Mouse (Mus musculus) G1E (cell line): ENCODE results near the gene Olfr67. TPM values are rescaled to one million over a fixed set of nuclear protein-coding genes. Genes with fewer than 3 reads are reported as not detected.
"Not testable (repeated sequence)": the region's sequence is repeated elsewhere in the genome, so short reads cannot be mapped to it uniquely, and the experiment has no call there.

Source experiments
- ATAC-seq: 2 replicates; pipeline ENCODE4 v1.8.0; 2016; ENCODE audit warnings: mild to moderate bottlenecking; ENCODE audit not compliant: insufficient number of reproducible peaks, poor library complexity, low FRiP score, severe bottlenecking; ENCODE audit errors: extremely low read depth
- DNase-seq: peaks from one replicate; pipeline ENCODE4 v3.0.0; 2012; ENCODE audit warnings: low spot score
- H3K27me3 ChIP-seq: 2 replicates; pipeline ENCODE4 v1.6.1; 2012; ENCODE audit warnings: mild to moderate bottlenecking, low read length, inconsistent platforms; ENCODE audit not compliant: insufficient read depth
- H3K36me3 ChIP-seq: replicated peaks from 2 replicates; pipeline ENCODE3; 2012; ENCODE audit warnings: mild to moderate bottlenecking, inconsistent platforms
- H3K4me1 ChIP-seq: 2 replicates; pipeline ENCODE4 v1.6.1; 2012; ENCODE audit warnings: low read depth, low read length, inconsistent platforms, mixed read lengths; ENCODE audit not compliant: insufficient read depth
- H3K4me3 ChIP-seq: 2 replicates; pipeline ENCODE4 v1.5.1; 2012; ENCODE audit warnings: low read depth, mild to moderate bottlenecking, inconsistent platforms, low read length, moderate library complexity, mixed read lengths
- H3K9me3 ChIP-seq: replicated peaks from 2 replicates; pipeline ENCODE4 v1.6.1; 2012; ENCODE audit warnings: inconsistent platforms
- CTCF ChIP-seq: IDR thresholded peaks from 2 replicates; pipeline ENCODE4 v1.5.1; 2012; ENCODE audit warnings: low read depth, low read length, inconsistent platforms, mixed read lengths
- GATA1 ChIP-seq: IDR thresholded peaks from 2 replicates; pipeline ENCODE4 v1.6.1; 2012; ENCODE audit warnings: borderline replicate concordance, low read length, inconsistent platforms, mixed read lengths
- GATA2 ChIP-seq: IDR thresholded peaks from 2 replicates; pipeline ENCODE4 v1.6.1; 2012; ENCODE audit warnings: low read depth, low read length, inconsistent platforms, borderline replicate concordance
- POLR2AphosphoS5 ChIP-seq: IDR thresholded peaks from 2 replicates; pipeline ENCODE4 v1.6.1; 2012; ENCODE audit warnings: low read depth, low read length, inconsistent platforms; ENCODE audit not compliant: insufficient replicate concordance
- TAL1 ChIP-seq: conservative IDR thresholded peaks from 2 replicates; pipeline ENCODE4 v1.6.1; 2012; ENCODE audit warnings: low read depth, low read length, inconsistent platforms, mixed read lengths
- polyA plus RNA-seq: library from polyadenylated mRNA; stranded (reverse); fragments of >175 nt; gene quantifications from 2 replicates; pipeline ENCODE4 v1.2.3, GENCODE M21; 2012
- total RNA-seq, 2 experiments: library from RNA; stranded (forward) in 1 of 2; stranded (reverse) in 1 of 2; fragments of 200-1000 nt in 1 of 2; fragments of >200 nt in 1 of 2; fragmentation: Nextera tagmentation in 1 of 2; gene quantifications; 2 replicates each; pipeline ENCODE4 v1.2.3; 2014 to 2017

Gene Olfr67
- total and polyA plus RNA-seq, 3 experiments: 0.01 TPM; not detected in 2

GRCm38 (mm10) chr7:103810296-103810695 is 18.7 kb upstream of the Olfr67 start:
- Histone ChIP-seq H3K9me3 (no peaks in the 10 kb centered on the region), H3K36me3 (no peaks in the 10 kb centered on the region), H3K4me1 (peaks cover 41% of the 10 kb centered on the region), H3K4me3 (no peak overlapping the region), H3K27me3 (no peaks in the 10 kb centered on the region)
- no peak for TF ChIP-seq POLR2AphosphoS5
- no peak for TF ChIP-seq CTCF
- no peak for TF ChIP-seq TAL1
- TF ChIP-seq GATA2: no peak
- no peak for TF ChIP-seq GATA1
- no peak for DNase-seq
- no peak for ATAC-seq

GRCm38 (mm10) chr7:103809801-103810155 is 18.2 kb upstream of the Olfr67 start:
- DNase-seq (no peak), ATAC-seq (no peak)
- TF ChIP-seq GATA2 (no peak), TAL1 (no peak), POLR2AphosphoS5 (no peak), GATA1 (no peak), CTCF (no peak)
- no peaks in the 10 kb centered on the region for H3K27me3 ChIP-seq
- no peak overlapping the region; the same call in 1 of the 2 replicates for H3K4me3 ChIP-seq
- H3K4me1 ChIP-seq: peaks cover 38% of the 10 kb centered on the region
- H3K36me3 ChIP-seq: no peaks in the 10 kb centered on the region
- no peaks in the 10 kb centered on the region for H3K9me3 ChIP-seq

- TF ChIP-seq TAL1 (peak; percentile 80), GATA2 (no peak), CTCF (no peak), GATA1 (no peak), POLR2AphosphoS5 (no peak)
- Histone ChIP-seq H3K9me3 (no peaks in the 10 kb centered on the region), H3K36me3 (no peaks in the 10 kb centered on the region), H3K4me3 (no peak overlapping the region; the same call in 1 of the 2 replicates), H3K27me3 (no peaks in the 10 kb centered on the region), H3K4me1 (peaks cover 36% of the 10 kb centered on the region)
- ATAC-seq (peak; percentile 69), DNase-seq (no peak)
These were observed 17.6 kb upstream of the Olfr67 start for GRCm38 (mm10) chr7:103808971-103809800.

GRCm38 (mm10) chr7:103808120-103808519 is 16.5 kb upstream of the Olfr67 start:
- H3K9me3 ChIP-seq, H3K27me3 ChIP-seq, H3K4me3 ChIP-seq, ATAC-seq, H3K36me3 ChIP-seq, DNase-seq: not testable (repeated sequence)
- H3K4me1 ChIP-seq: peaks cover 30% of the 10 kb centered on the region

- no peaks in the 10 kb centered on the region for H3K27me3 ChIP-seq
- H3K36me3 ChIP-seq: no peaks in the 10 kb centered on the region
- TF ChIP-seq TAL1 (no peak), CTCF (peak; percentile 47; the same call in 1 of the 2 replicates), GATA1 (no peak), GATA2 (no peak), POLR2AphosphoS5 (no peak)
- DNase-seq (no peak), ATAC-seq (no peak)
- peaks cover 27% of the 10 kb centered on the region for H3K4me1 ChIP-seq
- no peak overlapping the region for H3K4me3 ChIP-seq
- H3K9me3 ChIP-seq: no peaks in the 10 kb centered on the region
These were observed 15.2 kb upstream of the Olfr67 start for GRCm38 (mm10) chr7:103806856-103807255.

GRCm38 (mm10) chr7:103792669-103793388 is 1.2 kb upstream of the Olfr67 start:
- H3K4me3 ChIP-seq: no peak overlapping the region
- H3K9me3 ChIP-seq: no peaks in the 10 kb centered on the region
- ATAC-seq (peak; percentile 100), DNase-seq (peak; percentile 23)
- no peak for TF ChIP-seq GATA2
- peak; percentile 40; the same call in 1 of the 2 replicates for TF ChIP-seq TAL1
- no peaks in the 10 kb centered on the region for H3K27me3 ChIP-seq
- 0 out of 2 replicates have a peak, but pooled peaks cover 5% of the 10 kb centered on the region for H3K4me1 ChIP-seq
- no peaks in the 10 kb centered on the region for H3K36me3 ChIP-seq
